Mouse (Mus musculus) hindbrain, postnatal 0 days (tissue): ENCODE data around the gene Lrrc4c. TPM values are rescaled to one million over a fixed set of nuclear protein-coding genes. Genes with fewer than 3 reads are reported as not detected.
A peak's percentile ranks its signal among the peaks of the same experiment; 100 is the strongest.

Experiments
- ATAC-seq: fragments of 200-750 bp; cut with Nextera tagmentation; 2 replicates; pipeline ENCODE4 v1.8.0; 2017; ENCODE audit warnings: mild to moderate bottlenecking, moderate TSS enrichment, moderate library complexity
- DNase-seq: peaks from one replicate; pipeline ENCODE4 v3.0.0-alpha.2; 2015; ENCODE audit warnings: low spot score
- H3K27ac ChIP-seq: fragments of 300-500 bp; sonication (generic); 2 replicates; pipeline ENCODE4 v1.5.1; 2014; ENCODE audit warnings: mild to moderate bottlenecking
- H3K27me3 ChIP-seq: fragments of 300-500 bp; sonication (generic); 2 replicates; pipeline ENCODE4 v1.6.1; 2014; ENCODE audit warnings: low read length, mixed read lengths; ENCODE audit not compliant: insufficient read depth
- H3K36me3 ChIP-seq: fragments of 300-500 bp; sonication (generic); 2 replicates; pipeline ENCODE4 v1.6.1; 2014; ENCODE audit warnings: low read length, mixed read lengths; ENCODE audit not compliant: insufficient read depth
- H3K4me1 ChIP-seq: fragments of 300-500 bp; sonication (generic); 2 replicates; pipeline ENCODE4 v1.6.1; 2014; ENCODE audit warnings: antibody characterized with exemption, low read length, mixed read lengths; ENCODE audit not compliant: insufficient read depth
- H3K4me2 ChIP-seq: fragments of 300-500 bp; sonication (generic); 2 replicates; pipeline ENCODE4 v1.6.1; 2014; ENCODE audit warnings: low read depth, mild to moderate bottlenecking, low read length, moderate library complexity, mixed read lengths
- H3K4me3 ChIP-seq: fragments of 300-500 bp; sonication (generic); 2 replicates; pipeline ENCODE4 v1.5.1; 2014; ENCODE audit warnings: low read length
- H3K9ac ChIP-seq: fragments of 300-500 bp; sonication (generic); replicated peaks from 2 replicates; pipeline ENCODE4 v1.6.1; 2014; ENCODE audit warnings: mild to moderate bottlenecking, low read length, moderate library complexity, mixed read lengths
- H3K9me3 ChIP-seq: fragments of 300-500 bp; sonication (generic); 2 replicates; pipeline ENCODE4 v1.6.1; 2016; ENCODE audit warnings: low read length, mixed read lengths
- CTCF ChIP-seq: IDR thresholded peaks from 2 replicates; pipeline ENCODE4 v1.5.1; 2016; ENCODE audit warnings: antibody characterized with exemption, control low read depth, low read depth
- WGBS: fragments of 180-500 bp; shearing (Covaris S2); extraction: QIAGEN DNeasy Blood & Tissue Kit; methylation state at CpG from one replicate; pipeline ENCODE4 v1.1.7; 2014; 5-methylcytosine and 5-hydroxymethylcytosine counted together
- polyA plus RNA-seq: library from polyadenylated mRNA; unstranded; fragments of >200 nt; fragmentation: Nextera tagmentation; extraction: Ambion mirVana; gene quantifications from 2 replicates; pipeline ENCODE4 v1.2.1, GENCODE M21; 2015
- total RNA-seq: library from RNA; depleted of rRNA; stranded (reverse); fragments of >200 nt; gene quantifications from 2 replicates; pipeline ENCODE4 v1.2.3, GENCODE M21; 2014

The Lrrc4c gene
- total and polyA plus RNA-seq, 2 experiments from 2014 or later: 41.5 to 52.0 TPM

DNA sequence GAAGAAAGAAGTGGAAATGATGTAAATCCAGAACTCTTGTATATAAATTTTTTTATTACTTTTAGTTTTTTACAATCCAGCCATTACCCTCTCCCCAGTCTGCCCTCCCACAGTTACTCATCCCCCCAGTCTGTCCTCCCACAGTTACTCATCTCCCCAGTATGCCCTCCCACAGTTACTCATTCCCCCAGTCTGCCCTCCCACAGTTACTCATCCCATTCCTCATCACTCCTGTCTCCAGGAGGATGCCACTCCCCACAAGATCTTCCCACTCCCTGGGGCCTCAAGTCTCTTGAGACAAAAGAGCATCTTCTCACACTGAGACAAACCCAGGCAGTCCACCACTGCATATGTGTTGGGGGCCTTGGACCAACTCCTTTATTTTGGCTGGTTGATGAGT is 1119.8 kb downstream of the Lrrc4c start:
- TF ChIP-seq CTCF: no peak
- no peak for DNase-seq
- no peak overlapping the region for H3K9ac ChIP-seq

GRCm38 (mm10) chr2:97463573-97463972 is 1145.6 kb downstream of the Lrrc4c start:
- Histone ChIP-seq H3K4me3 (no peak overlapping the region), H3K9me3 (no peaks in the 10 kb centered on the region), H3K4me2 (no peak overlapping the region), H3K9ac (no peak overlapping the region), H3K27ac (no peak overlapping the region), H3K4me1 (no peaks in the 10 kb centered on the region), H3K36me3 (no peaks in the 10 kb centered on the region), H3K27me3 (no peaks in the 10 kb centered on the region)
- DNase-seq (no peak), ATAC-seq (no peak)
- peak; percentile 46; the same call in 1 of the 2 replicates for TF ChIP-seq CTCF

More for the DNA sequence above, 1119.8 kb downstream of the Lrrc4c start:
- ATAC-seq: no peak
- Histone ChIP-seq H3K27me3 (no peaks in the 10 kb centered on the region), H3K36me3 (no peaks in the 10 kb centered on the region), H3K4me1 (no peaks in the 10 kb centered on the region), H3K27ac (no peak overlapping the region), H3K4me3 (no peak overlapping the region), H3K9me3 (no peaks in the 10 kb centered on the region), H3K4me2 (no peak overlapping the region)

DNA sequence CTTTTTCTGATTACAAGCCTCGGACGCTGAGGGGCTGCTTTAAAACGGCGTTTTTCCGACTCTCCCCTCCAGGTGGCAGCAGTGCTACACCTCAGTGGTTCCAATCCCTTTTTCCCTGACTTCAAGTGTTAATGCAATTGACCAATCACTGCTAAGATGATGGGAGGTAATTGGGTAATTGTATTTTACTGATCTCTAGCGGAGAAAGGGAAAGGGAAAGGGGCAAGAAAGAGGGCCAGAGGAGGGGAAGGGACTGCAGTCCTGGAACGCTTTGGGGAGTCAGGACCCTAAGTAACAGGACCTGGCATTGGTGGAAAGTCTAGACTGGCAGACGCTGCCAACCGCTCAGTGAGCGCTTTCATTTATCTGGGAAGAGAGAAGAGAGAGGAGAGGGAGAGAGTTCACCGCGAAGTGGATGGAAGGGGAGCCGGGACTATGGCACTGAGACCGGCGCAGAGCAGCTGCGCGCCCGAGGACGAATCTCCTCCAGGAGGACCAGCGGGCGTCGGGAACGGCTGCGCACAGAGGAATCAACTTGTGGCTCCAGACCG is 1148.3 kb downstream of the Lrrc4c start:
- 0 out of 2 replicates have a peak, but pooled peaks cover 5% of the 10 kb centered on the region for H3K4me1 ChIP-seq
- H3K36me3 ChIP-seq: no peaks in the 10 kb centered on the region
- no peaks in the 10 kb centered on the region for H3K9me3 ChIP-seq
- peak overlapping the region; percentile 64 for H3K4me2 ChIP-seq
- under 1% methylated on average over 25 of the region's 25 CpGs for WGBS
- H3K9ac ChIP-seq: peak overlapping the region; percentile 65
- no peaks in the 10 kb centered on the region for H3K27me3 ChIP-seq
- ATAC-seq: peak; percentile 93
- peak overlapping the region; percentile 88 for H3K27ac ChIP-seq
- TF ChIP-seq CTCF: peak; percentile 94
- H3K4me3 ChIP-seq: peak overlapping the region; percentile 64
- DNase-seq: peak; percentile 92

DNA sequence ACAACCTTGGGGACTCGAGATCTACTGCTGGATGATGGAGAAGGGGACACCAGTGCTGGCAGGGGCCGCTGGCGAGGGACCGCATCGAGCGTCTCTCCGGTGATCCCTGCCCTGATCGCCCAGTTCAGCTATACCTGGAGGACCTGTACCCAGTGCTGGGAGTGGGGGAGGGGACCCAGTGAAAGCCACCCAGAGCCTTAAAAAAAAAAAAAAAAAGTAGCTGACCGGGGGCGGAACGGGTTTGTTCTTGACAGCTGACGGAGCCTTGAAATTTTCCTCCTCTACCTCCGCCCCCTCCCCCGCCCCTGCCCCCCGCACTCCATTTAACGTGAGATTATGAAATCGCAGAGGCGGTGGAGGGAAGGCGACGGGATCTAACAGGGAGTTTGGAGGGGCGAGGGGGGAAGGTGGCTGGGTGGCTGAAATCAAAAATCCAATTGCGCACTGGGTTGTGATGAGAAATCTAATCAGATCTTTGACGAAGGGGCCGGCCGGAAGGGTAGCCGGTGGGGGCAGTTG is 1149.1 kb downstream of the Lrrc4c start:
- peak; percentile 72 for ATAC-seq
- Histone ChIP-seq H3K4me2 (peak overlapping the region; percentile 64), H3K36me3 (no peaks in the 10 kb centered on the region), H3K27me3 (no peaks in the 10 kb centered on the region), H3K4me3 (peak overlapping the region; percentile 64), H3K27ac (peak overlapping the region; percentile 88), H3K9me3 (no peaks in the 10 kb centered on the region), H3K9ac (peak overlapping the region; percentile 65), H3K4me1 (0 out of 2 replicates have a peak, but pooled peaks cover 5% of the 10 kb centered on the region)
- WGBS: under 1% methylated on average over 26 of the region's 26 CpGs
- DNase-seq: peak; percentile 70
- no peak for TF ChIP-seq CTCF

DNA sequence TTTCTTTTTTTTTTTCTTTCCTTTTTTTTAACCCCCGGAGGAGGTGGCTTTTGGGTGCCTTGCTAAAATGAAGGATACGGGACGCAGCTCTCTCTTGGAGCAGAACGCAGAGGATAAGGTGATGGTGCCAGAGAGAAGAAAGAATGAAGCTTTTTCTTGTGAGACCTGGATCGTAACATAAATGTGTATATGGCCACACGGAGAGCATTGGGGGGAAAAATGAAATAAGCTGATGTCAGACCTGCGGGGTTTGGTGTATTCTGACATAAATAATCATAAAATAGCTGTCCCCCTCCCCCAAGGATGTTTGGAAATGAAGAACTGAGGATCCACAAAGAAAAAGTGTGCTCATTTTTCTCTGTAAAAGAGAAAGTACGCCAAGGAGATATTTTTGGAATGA is 1149.7 kb downstream of the Lrrc4c start:
- ATAC-seq: no peak
- Histone ChIP-seq H3K27me3 (no peaks in the 10 kb centered on the region), H3K9me3 (no peaks in the 10 kb centered on the region), H3K4me3 (peak overlapping the region; percentile 64), H3K4me1 (0 out of 2 replicates have a peak, but pooled peaks cover 5% of the 10 kb centered on the region), H3K36me3 (no peaks in the 10 kb centered on the region), H3K9ac (peak overlapping the region; percentile 65), H3K27ac (peak overlapping the region; percentile 88), H3K4me2 (peak overlapping the region; percentile 64)
- DNase-seq: peak; percentile 30
- TF ChIP-seq CTCF: no peak
- 5% methylated on average over 8 of the region's 8 CpGs for WGBS

GRCm38 (mm10) chr2:97468372-97468771 is 1150.4 kb downstream of the Lrrc4c start:
- H3K4me2 ChIP-seq: peak overlapping the region; percentile 64
- no peaks in the 10 kb centered on the region for H3K27me3 ChIP-seq
- no peaks in the 10 kb centered on the region for H3K36me3 ChIP-seq
- no peaks in the 10 kb centered on the region for H3K9me3 ChIP-seq
- WGBS: 12% methylated on average over 5 of the region's 5 CpGs
- H3K4me3 ChIP-seq: peak overlapping the region; percentile 64
- DNase-seq: peak; percentile 39
- H3K27ac ChIP-seq: peak overlapping the region; percentile 2; the same call in 1 of the 2 replicates
- TF ChIP-seq CTCF: no peak
- no peak for ATAC-seq
- 0 out of 2 replicates have a peak, but pooled peaks cover 5% of the 10 kb centered on the region for H3K4me1 ChIP-seq
- H3K9ac ChIP-seq: peak overlapping the region; percentile 65

DNA sequence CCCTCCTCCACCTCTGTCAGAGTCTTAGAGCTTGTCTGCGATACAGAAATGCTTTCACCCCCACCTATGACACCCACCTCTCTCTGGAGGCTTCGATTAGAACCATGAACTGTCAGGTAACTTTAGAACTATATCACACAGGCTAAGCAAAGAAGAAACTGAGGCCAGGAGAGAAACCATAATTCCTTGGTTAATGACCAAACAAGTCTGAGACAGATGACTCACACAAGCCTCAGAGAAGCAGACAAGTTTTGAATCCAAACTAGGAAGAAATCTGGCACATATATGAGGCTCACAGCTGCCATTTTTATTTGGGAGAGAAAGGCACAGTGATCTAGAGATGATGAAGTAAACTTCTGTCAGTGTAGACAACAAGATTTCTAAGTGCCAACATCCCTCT is 1151.4 kb downstream of the Lrrc4c start:
- ATAC-seq (no peak), DNase-seq (no peak)
- peak overlapping the region; percentile 2; the same call in 1 of the 2 replicates for H3K27ac ChIP-seq
- TF ChIP-seq CTCF: no peak
- peak overlapping the region; percentile 64 for H3K4me2 ChIP-seq
- H3K9ac ChIP-seq: peak overlapping the region; percentile 65
- H3K27me3 ChIP-seq: no peaks in the 10 kb centered on the region
- no peaks in the 10 kb centered on the region for H3K36me3 ChIP-seq
- peak overlapping the region; percentile 64 for H3K4me3 ChIP-seq
- WGBS: 49% methylated on average over 2 of the region's 2 CpGs
- H3K9me3 ChIP-seq: no peaks in the 10 kb centered on the region
- H3K4me1 ChIP-seq: 0 out of 2 replicates have a peak, but pooled peaks cover 5% of the 10 kb centered on the region
